Mouse (Mus musculus) activated CD4-positive, CD25-positive, alpha-beta regulatory T cell, adult 4 months (primary cell): Measurements from ENCODE around the gene Pgbd1. TPM values are rescaled to one million over a fixed set of nuclear protein-coding genes. Genes with fewer than 3 reads are reported as not detected.
A peak's percentile ranks its signal among the peaks of the same experiment; 100 is the strongest.
"Not testable (repeated sequence)": the region's sequence is repeated elsewhere in the genome, so short reads cannot be mapped to it uniquely, and the experiment has no call there.

Experiments
- ATAC-seq: one replicate; pipeline ENCODE4 v1.8.0; 2017
- polyA plus RNA-seq, 2 experiments: library from polyadenylated mRNA; unstranded; fragments of 100-300 nt; shearing (Covaris generic); gene quantifications; one replicate each; pipeline ENCODE4 v1.2.1; 2017

The Pgbd1 gene
- polyA plus RNA-seq, 2 experiments from 2014 or later, result 0.82 to 1.4 TPM

DNA sequence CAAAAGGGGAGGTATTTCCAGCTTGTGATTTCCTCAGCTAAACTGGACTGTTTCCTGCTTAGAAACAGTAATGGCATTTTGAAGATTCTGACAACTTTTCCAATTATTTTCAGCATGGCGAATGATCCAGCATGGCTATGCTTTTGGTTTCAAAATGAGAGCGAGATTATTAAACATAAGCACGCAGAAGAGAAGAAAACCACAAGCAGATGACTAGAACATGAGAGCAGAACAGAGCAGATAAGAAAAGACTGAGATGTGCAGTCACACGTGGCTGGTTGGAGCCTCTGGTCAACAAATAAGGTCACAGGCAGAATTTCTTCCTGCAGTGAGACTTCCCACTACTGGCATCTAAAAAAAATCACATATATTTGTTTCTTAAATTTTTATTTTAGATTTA is 25.6 kb downstream of the Pgbd1 start:
- ATAC-seq, result no peak

DNA sequence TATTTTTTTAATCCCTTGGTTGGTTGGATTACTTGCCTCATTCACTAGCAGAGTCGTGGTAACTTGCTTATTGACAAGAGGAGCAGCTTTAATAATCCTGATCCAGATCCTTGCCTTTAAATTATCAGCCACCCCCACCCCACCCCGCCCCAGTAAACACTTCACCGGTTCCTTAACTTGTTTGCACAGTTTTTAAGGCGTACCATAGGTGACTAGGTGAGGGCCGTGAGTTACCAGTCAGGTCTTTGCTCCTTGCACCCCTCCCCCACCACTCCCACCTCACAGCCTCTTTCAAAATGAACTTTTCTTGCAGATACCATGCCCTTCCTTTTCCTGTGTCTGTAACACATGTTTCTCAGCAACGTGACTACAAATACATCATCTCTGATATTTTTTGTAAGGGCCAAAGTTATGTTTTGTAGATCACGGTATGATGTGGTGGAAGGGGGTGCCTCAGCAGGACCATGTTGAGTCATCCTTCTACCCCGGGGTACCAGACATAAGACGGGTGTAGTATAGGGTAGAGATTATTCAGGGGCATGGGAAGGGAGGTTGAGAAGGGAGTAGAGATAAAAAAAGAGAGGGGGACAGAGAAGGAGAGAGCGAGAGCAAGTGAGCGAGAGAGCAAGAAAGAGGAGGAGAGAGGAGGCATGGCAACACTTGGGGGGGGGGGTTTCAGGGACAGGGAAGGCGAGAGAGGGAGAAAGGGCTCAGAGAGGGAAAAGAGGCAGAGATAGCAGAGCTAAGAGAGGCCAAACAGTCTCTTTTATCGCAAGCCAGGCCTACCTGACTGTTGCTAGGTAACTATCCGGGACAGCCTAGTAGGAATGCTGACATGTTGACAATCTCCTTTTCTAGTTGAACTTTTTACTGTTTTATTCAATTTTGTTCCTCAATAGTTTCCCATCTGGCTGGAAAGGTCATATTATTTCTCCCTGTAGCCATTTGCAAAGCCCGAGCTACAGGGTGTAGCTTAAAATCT is 26.3 kb downstream of the Pgbd1 start:
- ATAC-seq, result no peak

DNA sequence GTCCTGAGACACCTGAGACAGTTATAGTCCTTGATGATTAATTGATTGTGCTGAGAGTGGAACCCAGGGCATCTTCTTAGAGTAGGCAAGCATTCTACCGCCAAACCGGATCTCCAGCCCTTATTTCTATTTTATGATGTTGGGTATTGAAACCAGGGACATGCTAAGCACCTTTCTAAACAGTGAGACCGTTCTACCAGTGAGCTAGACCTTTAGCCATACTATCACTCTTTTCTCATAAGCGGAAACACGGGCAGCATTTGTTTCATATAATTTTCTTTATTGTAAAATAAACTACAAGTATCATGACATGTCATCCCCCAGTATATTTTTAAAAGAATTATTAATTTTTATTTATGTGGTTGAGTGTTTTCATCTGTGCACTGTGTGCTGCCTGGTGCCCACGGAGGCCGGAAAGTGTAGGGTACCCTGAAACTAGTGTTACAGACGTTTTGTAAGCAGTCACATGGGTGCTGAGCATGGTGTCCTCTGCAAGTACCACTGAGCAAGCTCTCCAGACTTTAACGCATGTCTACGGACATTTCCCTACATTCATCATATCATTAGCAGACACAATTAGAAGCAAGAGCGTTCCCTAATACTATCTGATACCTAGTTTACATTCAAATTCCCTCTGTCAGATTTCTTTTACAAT is 31.9 kb downstream of the Pgbd1 start:
- no peak for ATAC-seq

DNA sequence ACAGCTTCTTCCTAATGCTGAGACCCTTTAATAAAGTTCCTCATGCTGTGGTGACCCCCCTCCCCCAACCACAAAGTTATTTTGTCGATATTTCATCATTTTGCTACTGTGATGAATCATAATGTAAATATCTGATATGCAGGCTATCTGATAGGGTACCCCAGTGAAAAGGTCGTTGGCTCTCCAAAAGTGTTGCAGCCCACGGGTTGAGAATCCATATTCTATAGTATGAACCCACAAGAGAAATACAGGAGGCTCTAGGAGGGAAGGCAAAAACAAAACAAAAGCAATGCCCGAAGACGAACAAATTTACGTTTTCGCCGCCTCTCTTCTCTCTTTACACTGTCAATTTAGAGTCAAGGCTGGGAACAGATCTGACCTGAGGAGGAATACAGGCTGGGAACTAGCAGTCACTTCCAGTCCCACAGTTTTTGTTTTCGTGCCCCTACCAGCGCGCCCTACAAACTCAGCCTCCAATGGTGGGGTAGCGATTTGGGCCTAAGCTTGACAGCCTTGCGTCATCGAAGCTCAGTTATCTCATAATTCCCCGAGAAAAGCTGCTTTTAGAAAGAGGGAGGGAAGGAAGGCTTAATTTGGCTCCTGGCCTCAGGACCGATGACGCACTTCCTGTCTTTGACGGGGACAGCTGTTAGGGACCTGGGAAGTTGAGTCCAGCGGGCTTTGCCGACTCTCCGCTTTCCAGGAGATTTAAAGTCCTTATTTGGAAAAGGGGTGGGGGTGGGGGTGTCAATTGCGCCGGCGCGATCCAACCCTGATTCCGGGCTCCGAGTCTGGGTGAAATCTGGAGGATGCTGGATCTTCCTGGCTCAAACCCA is 32.7 kb downstream of the Pgbd1 start:
- peak; percentile 70 for ATAC-seq

DNA sequence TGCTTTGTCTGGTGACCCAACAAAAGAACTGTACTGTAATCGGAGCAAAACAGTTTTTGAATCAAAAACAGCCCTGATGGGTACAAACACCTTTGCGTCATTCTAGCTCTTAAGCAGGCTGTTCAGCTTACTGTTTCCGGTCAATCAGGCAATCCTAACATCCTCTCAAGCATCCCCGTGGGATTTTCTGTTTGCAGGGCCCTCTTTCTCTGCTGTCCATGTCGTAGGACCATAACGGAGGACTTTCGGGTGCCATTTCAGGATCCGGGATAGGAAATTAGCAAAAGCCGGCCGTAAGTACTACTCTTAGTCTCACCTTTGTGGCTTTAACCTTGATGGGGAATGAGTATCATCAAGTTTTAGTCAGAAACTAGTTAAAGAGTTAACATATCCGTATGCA is 33.5 kb downstream of the Pgbd1 start:
- ATAC-seq, result no peak

DNA sequence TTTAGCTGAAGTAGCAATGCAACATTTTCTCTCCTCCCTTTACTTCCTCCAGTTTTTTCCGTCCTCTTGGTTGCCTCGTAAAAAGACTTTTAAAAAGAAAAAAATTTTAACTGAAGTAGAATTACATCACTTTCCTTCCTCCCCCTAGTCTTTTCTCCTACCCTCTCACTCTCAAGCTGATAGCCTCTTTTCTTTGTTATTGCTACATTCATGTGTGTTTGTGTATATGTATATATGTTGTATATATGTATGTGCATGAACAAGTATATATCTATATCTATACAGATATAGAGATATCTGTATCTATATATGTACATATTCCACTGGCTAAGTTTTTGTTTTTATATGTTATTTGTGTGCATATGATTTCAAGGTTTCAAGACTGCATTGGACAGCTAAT is 38.0 kb downstream of the Pgbd1 start:
- peak; percentile 12 for ATAC-seq

DNA sequence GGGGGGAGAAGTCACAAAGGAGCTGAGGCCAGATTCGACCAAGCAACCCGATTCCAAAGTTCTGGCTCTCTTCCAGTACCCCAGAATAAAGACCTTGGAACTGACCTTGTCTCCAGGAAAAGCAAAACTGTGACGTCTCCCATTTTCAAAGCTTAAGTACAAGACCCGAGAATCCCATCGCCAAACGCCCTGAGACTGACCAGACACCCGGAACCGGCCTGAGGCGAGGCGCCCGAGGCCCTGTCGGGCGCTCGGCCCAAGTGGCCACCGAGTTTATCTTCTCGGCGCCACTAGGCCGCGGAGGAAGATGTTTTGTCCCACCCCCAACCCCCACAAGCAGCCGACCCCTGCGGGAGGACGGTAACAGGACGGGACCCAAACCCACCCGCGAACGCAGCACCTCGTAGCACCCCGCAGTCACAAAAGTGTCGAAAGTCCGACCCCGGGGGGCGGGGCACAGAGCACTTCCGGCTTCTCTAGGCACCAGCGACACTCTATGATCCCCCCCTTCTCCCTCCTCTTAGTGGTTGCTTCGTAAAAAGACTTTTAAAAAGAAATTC is 38.5 kb downstream of the Pgbd1 start, which contains the start of gene Zkscan3:
Gene Zkscan3, minus strand, starts transcription at position 469 of the 560 bp plus-strand sequence.
- peak; percentile 97 for ATAC-seq

DNA sequence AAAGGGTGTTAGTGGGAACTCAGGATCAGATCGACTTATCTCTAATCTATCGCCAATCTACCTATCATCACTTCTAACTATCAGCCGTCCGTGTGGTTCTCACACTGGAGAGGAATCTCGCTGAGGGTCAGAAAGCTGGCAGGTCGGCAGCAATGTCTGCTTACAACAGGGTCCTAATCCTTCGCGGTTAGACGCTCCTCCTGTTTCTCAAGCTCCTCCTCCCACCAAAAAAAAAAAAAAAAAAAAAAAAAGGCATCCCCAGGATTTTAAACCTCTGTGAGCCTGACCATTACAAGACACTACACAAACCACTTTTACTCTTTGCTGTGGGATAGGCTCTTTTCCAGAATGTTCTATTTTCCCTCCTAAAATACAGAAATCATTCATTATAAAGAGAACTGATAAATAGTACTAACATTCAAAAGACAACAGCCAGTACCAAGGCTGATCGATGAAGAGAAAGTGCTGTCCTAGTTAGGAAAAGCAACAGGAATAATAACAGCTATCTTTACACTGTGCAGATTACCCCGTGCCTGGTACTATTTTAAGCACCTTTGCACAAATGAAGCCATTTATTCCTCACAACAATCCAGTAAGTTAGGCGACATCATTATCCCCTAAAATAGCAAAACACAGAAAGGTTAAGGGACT is 39.1 kb downstream of the Pgbd1 start:
- peak; percentile 24 for ATAC-seq

DNA sequence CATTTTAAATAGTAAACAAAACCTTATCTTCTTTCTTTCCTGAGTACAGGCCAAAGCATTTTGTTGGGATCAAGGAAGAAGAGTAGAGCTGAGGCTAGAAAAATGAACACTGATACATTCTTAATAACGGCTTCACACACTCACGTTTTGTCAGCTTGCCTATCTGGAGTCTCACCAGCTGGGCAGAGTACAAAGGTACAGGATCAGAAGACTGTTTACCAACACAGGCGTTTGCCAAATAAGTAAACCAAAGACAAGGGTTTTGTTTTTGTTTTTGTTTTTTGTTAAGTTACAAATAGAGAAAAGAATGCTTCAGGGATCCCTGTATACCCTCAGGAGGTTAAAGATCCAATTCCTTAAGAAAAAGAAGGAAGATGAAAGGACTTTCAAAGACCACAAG is 39.7 kb downstream of the Pgbd1 start:
- ATAC-seq, result no peak

GRCm38 (mm10) chr13:21397486-21397885 is 43.4 kb downstream of the Pgbd1 start:
- ATAC-seq, result no peak

- ATAC-seq, result not testable (repeated sequence)
Observed at GRCm38 (mm10) chr13:21396048-21396447, 44.8 kb downstream of the Pgbd1 start.

DNA sequence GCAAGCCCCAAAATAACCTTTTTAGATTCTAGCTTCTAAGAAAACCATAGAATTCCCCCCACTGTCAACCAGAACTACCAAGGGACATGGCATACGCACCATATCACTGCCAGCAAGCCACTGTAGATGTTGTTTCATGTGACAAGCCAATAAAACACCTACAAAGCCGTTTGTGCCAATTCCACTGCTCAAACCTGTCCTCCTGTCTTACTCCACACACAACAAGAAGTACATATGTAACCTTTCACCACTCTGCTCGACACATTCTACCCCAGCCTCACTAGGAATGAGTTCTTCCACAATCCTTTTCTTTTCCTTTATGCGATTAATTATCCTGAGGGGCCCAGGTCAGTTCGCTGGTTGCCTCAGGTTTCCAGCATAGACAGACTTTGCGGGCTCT is 45.2 kb downstream of the Pgbd1 start:
- ATAC-seq, result no peak

DNA sequence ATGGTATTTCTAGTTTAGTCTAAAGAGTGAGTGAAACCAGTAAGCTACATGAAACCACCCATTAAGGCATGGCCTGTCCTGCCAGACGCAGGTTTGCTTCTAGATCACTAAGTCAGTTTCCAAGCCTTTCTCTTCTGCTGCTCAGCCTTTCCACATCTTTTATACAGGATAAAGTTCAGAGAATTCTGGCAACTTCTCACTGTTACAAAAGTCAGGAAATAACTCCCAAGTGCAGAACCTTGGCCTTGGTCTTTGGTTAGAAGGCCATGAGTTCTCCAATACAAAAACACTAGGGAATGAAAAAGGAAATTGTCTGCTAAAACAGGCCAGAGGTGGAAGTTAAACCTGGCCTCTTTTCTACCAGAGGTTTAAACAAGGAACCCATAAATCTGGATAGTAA is 45.6 kb downstream of the Pgbd1 start:
- ATAC-seq, result no peak

- ATAC-seq, result no peak
Observed at GRCm38 (mm10) chr13:21377773-21378172, 63.1 kb downstream of the Pgbd1 start.

- no peak for ATAC-seq
Observed at GRCm38 (mm10) chr13:21372700-21373099, 68.2 kb downstream of the Pgbd1 start.

Other genes starting within 250 kb of the Pgbd1 start
- gene Gpx5, start 148.3 kb downstream of the Pgbd1 start, polyA plus RNA-seq, result not detected
- gene Gpx6, start 128.9 kb downstream of the Pgbd1 start, polyA plus RNA-seq, result not detected
- gene Olfr1367, start 94.1 kb downstream of the Pgbd1 start, polyA plus RNA-seq, result not detected
- 1 to 10 TPM; 5.4 to 6.2 TPM for gene Zscan12, start 78.2 kb downstream of the Pgbd1 start, polyA plus RNA-seq
- 10 to 100 TPM; 24.1 to 34.5 TPM for gene Zkscan3, start 38.3 kb downstream of the Pgbd1 start, polyA plus RNA-seq
- gene Zscan26, start 12.7 kb upstream of the Pgbd1 start, polyA plus RNA-seq, result 10 to 100 TPM; 52.6 to 54.9 TPM
- gene Nkapl, start 27.5 kb upstream of the Pgbd1 start, polyA plus RNA-seq, result not detected
- not detected for gene Zkscan4, start 37.8 kb upstream of the Pgbd1 start, polyA plus RNA-seq
- not detected for gene Gm10065, start 38.4 kb upstream of the Pgbd1 start, polyA plus RNA-seq
- under 1 TPM in 1 of 2 experiments, not detected in 1; 0.50 TPM for gene AK157302, start 54.2 kb upstream of the Pgbd1 start, polyA plus RNA-seq
- gene Gm11273, start 60.4 kb upstream of the Pgbd1 start, polyA plus RNA-seq, result 10 to 100 TPM in 1 of 2 experiments, 1 to 10 TPM in 1; 2.5 to 45.3 TPM
- gene Zkscan8, start 90.1 kb upstream of the Pgbd1 start, polyA plus RNA-seq, result 10 to 100 TPM in 1 of 2 experiments, 1 to 10 TPM in 1; 5.0 to 10.1 TPM
- not detected for gene Olfr1366, start 101.8 kb upstream of the Pgbd1 start, polyA plus RNA-seq
- under 1 TPM in 1 of 2 experiments, not detected in 1; 0.40 TPM for gene Olfr1535, start 118.8 kb upstream of the Pgbd1 start, polyA plus RNA-seq
- not detected for gene Olfr1364, start 140.7 kb upstream of the Pgbd1 start, polyA plus RNA-seq
- not detected for gene Olfr1362, start 173.0 kb upstream of the Pgbd1 start, polyA plus RNA-seq
- gene Olfr11, start 201.5 kb upstream of the Pgbd1 start, polyA plus RNA-seq, result not detected
- gene Olfr1361, start 222.3 kb upstream of the Pgbd1 start, polyA plus RNA-seq, result not detected
- gene Olfr1360, start 236.3 kb upstream of the Pgbd1 start, polyA plus RNA-seq, result not detected